Mouse (Mus musculus): ENCODE data around the gene Nceh1.
"Not testable (repeated sequence)": the region's sequence is repeated elsewhere in the genome, so short reads cannot be mapped to it uniquely, and the experiment has no call there.

Gene Nceh1

GRCm38 (mm10) chr3:27233841-27234240 is 51.1 kb downstream of the Nceh1 start:
- DNase-seq: no peak

GRCm38 (mm10) chr3:27234976-27235375 is 52.2 kb downstream of the Nceh1 start:
- no peak for DNase-seq

GRCm38 (mm10) chr3:27237226-27237625 is 54.5 kb downstream of the Nceh1 start:
- DNase-seq: peak; percentile 73

- DNase-seq: no peak
Measured at GRCm38 (mm10) chr3:27238563-27238962, 55.8 kb downstream of the Nceh1 start.

- no peak for DNase-seq
Measured at GRCm38 (mm10) chr3:27239568-27239967, 56.8 kb downstream of the Nceh1 start.

GRCm38 (mm10) chr3:27241864-27242263 is 59.1 kb downstream of the Nceh1 start:
- no peak for DNase-seq

GRCm38 (mm10) chr3:27246166-27246565 is 63.4 kb downstream of the Nceh1 start:
- DNase-seq: no peak

GRCm38 (mm10) chr3:27247785-27248184 is 65.0 kb downstream of the Nceh1 start:
- no peak for DNase-seq

- DNase-seq: no peak
Measured at GRCm38 (mm10) chr3:27249030-27249429, 66.3 kb downstream of the Nceh1 start.

- DNase-seq: peak; percentile 7
Measured at GRCm38 (mm10) chr3:27250936-27251335, 68.2 kb downstream of the Nceh1 start.

- no peak for DNase-seq
Measured at GRCm38 (mm10) chr3:27258461-27258860, 75.7 kb downstream of the Nceh1 start.

GRCm38 (mm10) chr3:27260393-27260792 is 77.6 kb downstream of the Nceh1 start:
- no peak for DNase-seq

GRCm38 (mm10) chr3:27267327-27267726 is 84.6 kb downstream of the Nceh1 start:
- no peak for DNase-seq

- no peak for DNase-seq
Measured at GRCm38 (mm10) chr3:27267887-27268286, 85.1 kb downstream of the Nceh1 start.

- no peak for DNase-seq
Measured at GRCm38 (mm10) chr3:27269151-27269550, 86.4 kb downstream of the Nceh1 start.

GRCm38 (mm10) chr3:27270160-27270962 is 87.6 kb downstream of the Nceh1 start:
- peak; percentile 23 for DNase-seq

- no peak for DNase-seq
Measured at GRCm38 (mm10) chr3:27272926-27273745, 90.4 kb downstream of the Nceh1 start.

- not testable (repeated sequence) for DNase-seq
Measured at GRCm38 (mm10) chr3:27279286-27279925, 96.6 kb downstream of the Nceh1 start.

GRCm38 (mm10) chr3:27280280-27280749 is 97.5 kb downstream of the Nceh1 start:
- DNase-seq: no peak

GRCm38 (mm10) chr3:27283071-27283713 is 100.4 kb downstream of the Nceh1 start:
- peak; percentile 51 for DNase-seq

GRCm38 (mm10) chr3:27283796-27284195 is 101.0 kb downstream of the Nceh1 start:
- DNase-seq: no peak

- no peak for DNase-seq
Measured at GRCm38 (mm10) chr3:27284227-27284626, 101.5 kb downstream of the Nceh1 start.

GRCm38 (mm10) chr3:27285072-27285471 is 102.3 kb downstream of the Nceh1 start:
- DNase-seq: no peak

All from embryo, embryonic 11 days (tissue).